In the genomic region with DNA sequence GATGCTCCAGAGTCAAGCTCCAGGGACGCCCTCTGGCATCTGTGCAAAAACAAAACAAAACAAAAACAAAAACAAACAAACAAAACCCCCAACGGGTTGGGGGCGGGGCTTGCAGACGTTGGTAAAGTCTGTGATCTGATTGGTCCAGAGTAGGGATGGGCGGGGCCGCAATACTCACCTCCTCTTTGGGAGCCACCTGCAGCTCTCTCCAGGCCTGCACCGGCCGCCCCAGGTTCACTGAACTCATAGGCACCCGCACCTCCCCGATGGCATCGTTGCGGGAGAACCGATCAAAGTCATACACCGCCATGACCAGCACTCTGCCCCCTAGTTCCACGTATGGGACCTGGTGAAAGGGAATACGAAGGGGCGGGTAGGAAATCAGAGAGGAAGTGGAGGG, we compare ENCODE assay signal across 25 mouse cellular contexts. TPM values are rescaled to one million over a fixed set of nuclear protein-coding genes. Genes with fewer than 3 reads are reported as not detected.
A peak's percentile ranks its signal among the peaks of the same experiment; 100 is the strongest.
DNase-seq lines count a peak whose midpoint lies in the region; ATAC-seq lines count a peak whose summit lies in the region.
"Had no signal": no experiment of that assay in that cellular context is flagged by ENCODE, and none has a peak within 500 bp of the region (broad histone marks: within the 10 kb centered on the region; RNA-seq: fewer than 3 reads in every experiment).

No protein-coding gene starts in this region.

- peak; percentile 74 for ATAC-seq in heart, embryonic 12.5 days (ENCODE audit: insufficient number of reproducible peaks, low FRiP score)
- no peak; the same call in 1 of the 2 replicates for ATAC-seq in liver, embryonic 13.5 days (ENCODE audit: low read depth)
- ATAC-seq in megakaryocyte-erythroid progenitor cell, adult 5-6 weeks (replicated peaks; ENCODE audit: low FRiP score, low TSS enrichment, poor library complexity, severe bottlenecking) = no peak
- ATAC-seq: forebrain, postnatal 0 days; midbrain, embryonic 15.5 days had no signal

- H3K4me1 ChIP-seq in heart, embryonic 12.5 days (replicated peaks) = peaks cover 11% of the 10 kb centered on the region
- peaks cover 17% of the 10 kb centered on the region for H3K4me1 ChIP-seq in liver, embryonic 13.5 days (replicated peaks)

- peaks cover 29% of the 10 kb centered on the region for H3K27me3 ChIP-seq in heart, embryonic 12.5 days (replicated peaks)
- peaks cover 14% of the 10 kb centered on the region for H3K27me3 ChIP-seq in liver, embryonic 13.5 days
- H3K27me3 ChIP-seq: midbrain, embryonic 15.5 days; neural tube, embryonic 15.5 days had no signal

- no peak overlapping the region for H3K27ac ChIP-seq in heart, embryonic 12.5 days (ENCODE audit: poor library complexity, severe bottlenecking)
- H3K27ac ChIP-seq in liver, embryonic 13.5 days = no peak overlapping the region
- H3K27ac ChIP-seq: embryonic facial prominence, embryonic 15.5 days; forebrain, embryonic 10.5 days; hindbrain, embryonic 10.5 days; layer of hippocampus, adult 2 months; midbrain, embryonic 15.5 days; neural tube, embryonic 15.5 days had no signal

- DNase-seq in heart, adult 18-20 months = no peak
- peak; percentile 49 for DNase-seq in thymus, postnatal 4 days
- no peak for DNase-seq in thymus, postnatal 36 days
- DNase-seq in liver, embryonic 13.5 days = peak; percentile 47
- no peak for DNase-seq in B cell, adult 2 months
- DNase-seq in adrenal gland, postnatal 10 days = no peak
- DNase-seq: adrenal gland, postnatal 36 days; cerebellum, adult 11-12 months; cerebellum, postnatal 36 days; forebrain, postnatal 0 days; kidney, adult 18-20 months; kidney, postnatal 14 days; lung, postnatal 10 days; spleen, adult 18-20 months had no signal

- H3K4me3 ChIP-seq in heart, embryonic 12.5 days = no peak overlapping the region
- peak overlapping the region; percentile 25 for H3K4me3 ChIP-seq in liver, embryonic 13.5 days (replicated peaks)
- H3K4me3 ChIP-seq: embryonic facial prominence, embryonic 15.5 days; forebrain, embryonic 10.5 days; hindbrain, embryonic 10.5 days; layer of hippocampus, adult 2 months; midbrain, embryonic 15.5 days; myocyte; neural tube, embryonic 15.5 days had no signal

- WGBS in heart, embryonic 12.5 days = 26% methylated on average over 17 of the region's 17 CpGs
- WGBS in liver, embryonic 13.5 days (ENCODE audit: insufficient replicate concordance) = 32% methylated on average over 17 of the region's 17 CpGs

- H3K9ac ChIP-seq in heart, embryonic 12.5 days = no peak overlapping the region
- H3K9ac ChIP-seq in liver, embryonic 13.5 days = no peak overlapping the region
- H3K9ac ChIP-seq: embryonic facial prominence, embryonic 15.5 days; forebrain, postnatal 0 days; midbrain, embryonic 15.5 days; neural tube, embryonic 15.5 days had no signal

- H3K36me3 ChIP-seq in heart, embryonic 12.5 days = no peaks in the 10 kb centered on the region
- no peaks in the 10 kb centered on the region for H3K36me3 ChIP-seq in liver, embryonic 13.5 days
- H3K36me3 ChIP-seq: embryonic facial prominence, embryonic 15.5 days; forebrain, embryonic 10.5 days had no signal

- H3K4me2 ChIP-seq in heart, embryonic 12.5 days = no peak overlapping the region
- peak overlapping the region; percentile 23 for H3K4me2 ChIP-seq in liver, embryonic 13.5 days
- H3K4me2 ChIP-seq: embryonic facial prominence, embryonic 15.5 days; midbrain, embryonic 15.5 days; neural tube, embryonic 15.5 days had no signal

- no peaks in the 10 kb centered on the region for H3K9me3 ChIP-seq in heart, embryonic 12.5 days (replicated peaks)
- H3K9me3 ChIP-seq in liver, embryonic 13.5 days (replicated peaks) = no peaks in the 10 kb centered on the region
- H3K9me3 ChIP-seq: embryonic facial prominence, embryonic 15.5 days; forebrain, embryonic 10.5 days; hindbrain, embryonic 10.5 days; midbrain, embryonic 15.5 days; neural tube, embryonic 15.5 days had no signal

RNA-seq across cellular contexts. Expression of gene Syt5, which starts 5.3 kb away (rescaled TPM):
- polyA plus RNA-seq in heart, embryonic 12.5 days (2016; fragmentation: Nextera tagmentation; extraction: Ambion mirVana) = 1.4 and 1.6 TPM in 2 replicates
- total RNA-seq in heart, adult 18-20 months (2021) = 1 to 10 TPM in 1 of 2 experiments, under 1 TPM in 1; 0.36 to 1.3 TPM
- polyA plus RNA-seq in liver, embryonic 13.5 days (2015; fragmentation: Nextera tagmentation; extraction: Ambion mirVana) = 0.39 and 0.46 TPM in 2 replicates
- 0.42 TPM in 1 of 2 replicates, not detected in the other for total RNA-seq in megakaryocyte-erythroid progenitor cell, adult 5-6 weeks (2014; fragmentation: Nextera tagmentation)
- total RNA-seq in megakaryocyte-erythroid progenitor cell, adult 5-6 weeks (2017) = not detected in 2 replicates
- total RNA-seq in adrenal gland, postnatal 10 days (2021) = 10 to 100 TPM in 1 of 2 experiments, 1 to 10 TPM in 1; 9.5 to 12.7 TPM
- total RNA-seq: granulocyte monocyte progenitor cell, adult 5-6 weeks; megakaryocyte, adult 5-6 weeks had no signal

RNA-seq across cellular contexts. Expression of gene Dnaaf3, which starts 9.8 kb away (rescaled TPM):
- 0.54 and 0.83 TPM in 2 replicates for polyA plus RNA-seq in heart, embryonic 12.5 days (2016; fragmentation: Nextera tagmentation; extraction: Ambion mirVana)
- 1 to 10 TPM; 2.0 to 2.5 TPM for total RNA-seq in heart, adult 18-20 months (2021)
- polyA plus RNA-seq in liver, embryonic 13.5 days (2015; fragmentation: Nextera tagmentation; extraction: Ambion mirVana) = 0.13 and 0.24 TPM in 2 replicates
- total RNA-seq in megakaryocyte-erythroid progenitor cell, adult 5-6 weeks (2014; fragmentation: Nextera tagmentation) = 1.6 and 2.8 TPM in 2 replicates
- total RNA-seq in megakaryocyte-erythroid progenitor cell, adult 5-6 weeks (2017) = 0.23 TPM in 1 of 2 replicates, not detected in the other
- total RNA-seq in adrenal gland, postnatal 10 days (2021) = 1 to 10 TPM in 1 of 2 experiments, under 1 TPM in 1; 0.60 to 1.1 TPM

RNA-seq across cellular contexts. Expression of gene Tnni3, which starts 18.0 kb away (rescaled TPM):
- polyA plus RNA-seq in heart, embryonic 12.5 days (2016; fragmentation: Nextera tagmentation; extraction: Ambion mirVana) = 1,739 and 1,749 TPM in 2 replicates
- total RNA-seq in heart, adult 18-20 months (2021) = over 10,000 TPM; 10,363 to 11,433 TPM
- 1.1 and 4.5 TPM in 2 replicates for polyA plus RNA-seq in liver, embryonic 13.5 days (2015; fragmentation: Nextera tagmentation; extraction: Ambion mirVana)
- total RNA-seq in megakaryocyte-erythroid progenitor cell, adult 5-6 weeks (2014; fragmentation: Nextera tagmentation) = 2.1 and 10.2 TPM in 2 replicates
- total RNA-seq in megakaryocyte-erythroid progenitor cell, adult 5-6 weeks (2017) = 2.4 TPM in 1 of 2 replicates, not detected in the other
- 1 to 10 TPM in 1 of 2 experiments, under 1 TPM in 1; 0.78 to 1.3 TPM for total RNA-seq in adrenal gland, postnatal 10 days (2021)

RNA-seq across cellular contexts. Expression of gene Tnnt1, which starts 25.8 kb away (rescaled TPM):
- polyA plus RNA-seq in heart, embryonic 12.5 days (2016; fragmentation: Nextera tagmentation; extraction: Ambion mirVana) = 543 and 550 TPM in 2 replicates
- 10 to 100 TPM; 20.9 to 22.2 TPM for total RNA-seq in heart, adult 18-20 months (2021)
- polyA plus RNA-seq in liver, embryonic 13.5 days (2015; fragmentation: Nextera tagmentation; extraction: Ambion mirVana) = 13.2 and 13.4 TPM in 2 replicates
- 1.4 TPM in 1 of 2 replicates, not detected in the other for total RNA-seq in megakaryocyte-erythroid progenitor cell, adult 5-6 weeks (2014; fragmentation: Nextera tagmentation)
- total RNA-seq in megakaryocyte-erythroid progenitor cell, adult 5-6 weeks (2017) = 0.95 and 3.0 TPM in 2 replicates
- total RNA-seq in adrenal gland, postnatal 10 days (2021) = 10 to 100 TPM; 17.3 to 93.6 TPM

RNA-seq across cellular contexts. Expression of gene Ppp1r12c, which starts 40.5 kb away (rescaled TPM):
- 50.2 and 53.9 TPM in 2 replicates for polyA plus RNA-seq in heart, embryonic 12.5 days (2016; fragmentation: Nextera tagmentation; extraction: Ambion mirVana)
- total RNA-seq in heart, adult 18-20 months (2021) = 10 to 100 TPM; 54.6 to 62.1 TPM
- polyA plus RNA-seq in liver, embryonic 13.5 days (2015; fragmentation: Nextera tagmentation; extraction: Ambion mirVana) = 17.1 and 18.8 TPM in 2 replicates
- 118 and 125 TPM in 2 replicates for total RNA-seq in megakaryocyte-erythroid progenitor cell, adult 5-6 weeks (2014; fragmentation: Nextera tagmentation)
- total RNA-seq in megakaryocyte-erythroid progenitor cell, adult 5-6 weeks (2017) = 85.0 and 96.2 TPM in 2 replicates
- 10 to 100 TPM; 74.0 to 84.4 TPM for total RNA-seq in adrenal gland, postnatal 10 days (2021)

Comparison
In these comparisons a context has a peak if more than half of its experiments do, and no peak if none do; other contexts are left out.
1. DNase-seq: peak in thymus, postnatal 4 days (single experiment) and liver, embryonic 13.5 days (single experiment); none in heart, adult 18-20 months (0 of 2), thymus, postnatal 36 days (0 of 2), B cell, adult 2 months (0 of 2) and adrenal gland, postnatal 10 days (single experiment).
2. RNA of gene Syt5, which starts 5.3 kb away (total RNA-seq): 9.5 to 12.7 TPM in adrenal gland, postnatal 10 days; 0.36 to 1.3 TPM in heart, adult 18-20 months and 0.42 TPM in megakaryocyte-erythroid progenitor cell, adult 5-6 weeks; every median in the first group is over 4 times any median in the second.
3. RNA of gene Tnni3, which starts 18.0 kb away (total RNA-seq): 10,363 to 11,433 TPM in heart, adult 18-20 months; 2.1 to 10.2 TPM in megakaryocyte-erythroid progenitor cell, adult 5-6 weeks and 0.78 to 1.3 TPM in adrenal gland, postnatal 10 days; every median in the first group is over 100 times any median in the second.